Mouse (Mus musculus): ENCODE measurements around the gene Card19. TPM values are rescaled to one million over a fixed set of nuclear protein-coding genes. Genes with fewer than 3 reads are reported as not detected.

Card19 gene
- polyA plus RNA-seq, 1 experiment from 2014 or later = 71.9 TPM

DNA sequence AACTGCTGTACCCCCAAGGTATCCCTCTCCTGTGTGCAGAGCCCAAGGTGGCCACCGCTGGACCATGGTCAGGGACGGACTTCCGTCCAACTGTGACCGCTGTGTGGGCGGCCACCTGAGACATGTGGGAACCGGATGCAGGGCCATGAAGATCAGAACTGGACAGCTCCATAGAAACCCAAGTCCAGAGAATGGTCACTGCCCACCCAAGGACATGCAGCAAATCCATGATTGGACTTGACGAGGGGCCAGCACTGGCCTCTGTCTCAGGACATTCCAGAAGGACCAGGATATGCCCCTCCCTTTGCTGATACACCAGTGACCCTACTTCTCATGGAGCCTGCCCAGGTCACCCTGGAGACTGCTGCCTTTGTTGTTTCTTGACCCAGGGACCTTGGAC is 20.2 kb downstream of the Card19 start:
- WGBS (ENCODE audit: insufficient replicate concordance) = 82% methylated on average over 7 of the region's 7 CpGs
- Histone ChIP-seq H3K4me3 (ENCODE audit: low read depth, low read length) (no peak overlapping the region), H3K27ac (ENCODE audit: low read depth, low read length) (no peak overlapping the region), H3K27me3 (ENCODE audit: control insufficient read depth, insufficient read depth, low read length) (no peaks in the 10 kb centered on the region), H3K9me3 (replicated peaks; ENCODE audit: control insufficient read depth, low read length) (no peaks in the 10 kb centered on the region), H3K36me3 (ENCODE audit: control insufficient read depth, insufficient read depth, low read length) (peaks cover 3% of the 10 kb centered on the region; the same call in 1 of the 2 replicates), H3K4me1 (ENCODE audit: control insufficient read depth, insufficient read depth, low read length) (peaks cover 20% of the 10 kb centered on the region), H3K9ac (ENCODE audit: low read depth, low read length) (no peak overlapping the region), H3K4me2 (no peak overlapping the region)
- no peak for ATAC-seq (replicated peaks; ENCODE audit: insufficient number of reproducible peaks, low FRiP score, low TSS enrichment)

DNA sequence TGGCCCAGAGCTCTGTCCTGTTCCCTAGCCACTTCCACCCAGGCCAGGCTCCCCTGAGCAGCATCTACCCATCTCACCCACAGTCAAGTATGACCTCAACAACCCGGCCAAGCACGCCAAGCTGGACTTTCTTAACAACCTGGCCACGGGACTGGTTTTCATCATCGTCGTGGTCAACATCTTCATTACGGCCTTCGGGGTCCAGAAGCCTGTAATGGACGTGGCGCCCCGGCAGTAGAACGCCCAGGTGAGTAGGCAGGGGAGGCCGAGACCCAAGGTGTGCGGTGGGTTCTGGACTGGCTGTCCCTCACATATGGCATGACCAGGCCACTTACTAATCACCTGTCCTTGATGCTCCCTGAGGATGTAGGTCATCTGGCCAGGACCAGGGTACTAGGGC is 21.0 kb downstream of the Card19 start:
- Histone ChIP-seq H3K4me2 (no peak overlapping the region), H3K27me3 (ENCODE audit: control insufficient read depth, insufficient read depth, low read length) (no peaks in the 10 kb centered on the region), H3K9me3 (replicated peaks; ENCODE audit: control insufficient read depth, low read length) (no peaks in the 10 kb centered on the region), H3K4me1 (ENCODE audit: control insufficient read depth, insufficient read depth, low read length) (peaks cover 29% of the 10 kb centered on the region), H3K9ac (ENCODE audit: low read depth, low read length) (no peak overlapping the region), H3K27ac (ENCODE audit: low read depth, low read length) (no peak overlapping the region), H3K4me3 (ENCODE audit: low read depth, low read length) (no peak overlapping the region), H3K36me3 (ENCODE audit: control insufficient read depth, insufficient read depth, low read length) (peaks cover 3% of the 10 kb centered on the region; the same call in 1 of the 2 replicates)
- ATAC-seq (replicated peaks; ENCODE audit: insufficient number of reproducible peaks, low FRiP score, low TSS enrichment) = no peak
- 87% methylated on average over 13 of the region's 13 CpGs for WGBS (ENCODE audit: insufficient replicate concordance)

DNA sequence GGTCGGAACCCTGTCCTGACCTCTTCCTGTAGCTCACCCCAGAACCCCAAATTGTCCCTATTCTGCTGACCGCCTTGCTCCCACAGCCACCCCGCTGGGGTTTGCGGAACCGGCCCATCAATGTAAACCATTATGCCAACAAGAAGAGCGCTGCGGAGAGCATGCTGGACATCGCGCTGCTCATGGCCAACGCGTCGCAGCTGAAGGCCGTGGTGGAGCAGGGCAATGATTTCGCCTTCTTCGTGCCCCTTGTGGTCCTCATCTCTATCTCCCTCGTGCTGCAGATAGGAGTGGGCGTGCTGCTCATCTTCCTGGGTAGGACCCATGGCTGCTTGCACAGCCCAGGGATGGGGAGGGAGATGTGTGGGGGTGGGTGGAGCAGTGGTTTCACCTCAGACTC is 22.2 kb downstream of the Card19 start:
- no peaks in the 10 kb centered on the region for H3K9me3 ChIP-seq (replicated peaks; ENCODE audit: control insufficient read depth, low read length)
- no peak overlapping the region for H3K9ac ChIP-seq (ENCODE audit: low read depth, low read length)
- no peak overlapping the region for H3K27ac ChIP-seq (ENCODE audit: low read depth, low read length)
- WGBS (ENCODE audit: insufficient replicate concordance) = 89% methylated on average over 17 of the region's 17 CpGs
- peaks cover 39% of the 10 kb centered on the region for H3K4me1 ChIP-seq (ENCODE audit: control insufficient read depth, insufficient read depth, low read length)
- H3K4me2 ChIP-seq = no peak overlapping the region
- no peak for ATAC-seq (replicated peaks; ENCODE audit: insufficient number of reproducible peaks, low FRiP score, low TSS enrichment)
- H3K27me3 ChIP-seq (ENCODE audit: control insufficient read depth, insufficient read depth, low read length) = no peaks in the 10 kb centered on the region
- no peak overlapping the region for H3K4me3 ChIP-seq (ENCODE audit: low read depth, low read length)
- peaks cover 3% of the 10 kb centered on the region; the same call in 1 of the 2 replicates for H3K36me3 ChIP-seq (ENCODE audit: control insufficient read depth, insufficient read depth, low read length)

DNA sequence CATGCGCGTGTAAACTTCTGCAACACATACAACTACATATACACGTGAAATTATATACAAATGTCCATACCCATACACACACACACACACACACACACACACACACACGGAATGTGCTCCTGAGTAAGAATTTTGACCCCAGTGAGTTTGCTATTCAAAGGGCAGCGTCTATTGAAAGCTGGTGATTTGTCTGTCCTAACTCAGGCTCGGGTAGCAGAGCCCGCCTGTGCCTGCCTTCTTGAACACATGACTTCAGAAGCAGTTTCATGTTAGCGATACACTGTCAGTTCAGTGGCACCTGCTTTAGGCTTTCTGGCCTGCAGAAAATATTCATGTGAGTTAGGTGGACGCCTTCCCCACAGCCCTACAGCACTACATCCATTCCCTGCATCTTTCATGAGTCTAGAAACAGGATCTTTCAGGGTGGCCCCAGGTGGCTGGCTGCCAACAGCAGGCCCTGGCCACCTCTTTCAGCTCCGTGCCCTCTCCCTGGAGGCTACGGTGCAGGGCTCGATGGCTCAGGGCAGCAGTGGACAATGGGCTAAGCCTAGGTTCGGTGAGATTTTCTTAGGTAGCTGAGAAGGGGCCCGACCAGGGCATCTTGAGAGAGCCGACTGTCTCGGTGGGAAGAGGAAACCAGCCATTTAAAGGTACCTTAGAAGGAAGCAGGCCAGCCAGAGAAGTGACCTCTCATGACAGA is 23.5 kb downstream of the Card19 start:
- H3K27me3 ChIP-seq (ENCODE audit: control insufficient read depth, insufficient read depth, low read length) = no peaks in the 10 kb centered on the region
- 74% methylated on average over 16 of the region's 16 CpGs for WGBS (ENCODE audit: insufficient replicate concordance)
- H3K36me3 ChIP-seq (ENCODE audit: control insufficient read depth, insufficient read depth, low read length) = peaks cover 3% of the 10 kb centered on the region; the same call in 1 of the 2 replicates
- 0 out of 2 replicates have a peak overlapping the region, but pooled peaks have one; percentile 10 for H3K9ac ChIP-seq (ENCODE audit: low read depth, low read length)
- no peak overlapping the region; the same call in 1 of the 2 replicates for H3K4me2 ChIP-seq
- no peak for ATAC-seq (replicated peaks; ENCODE audit: insufficient number of reproducible peaks, low FRiP score, low TSS enrichment)
- no peak overlapping the region for H3K4me3 ChIP-seq (ENCODE audit: low read depth, low read length)
- H3K27ac ChIP-seq (ENCODE audit: low read depth, low read length) = no peak overlapping the region
- peaks cover 46% of the 10 kb centered on the region for H3K4me1 ChIP-seq (ENCODE audit: control insufficient read depth, insufficient read depth, low read length)
- no peaks in the 10 kb centered on the region for H3K9me3 ChIP-seq (replicated peaks; ENCODE audit: control insufficient read depth, low read length)

DNA sequence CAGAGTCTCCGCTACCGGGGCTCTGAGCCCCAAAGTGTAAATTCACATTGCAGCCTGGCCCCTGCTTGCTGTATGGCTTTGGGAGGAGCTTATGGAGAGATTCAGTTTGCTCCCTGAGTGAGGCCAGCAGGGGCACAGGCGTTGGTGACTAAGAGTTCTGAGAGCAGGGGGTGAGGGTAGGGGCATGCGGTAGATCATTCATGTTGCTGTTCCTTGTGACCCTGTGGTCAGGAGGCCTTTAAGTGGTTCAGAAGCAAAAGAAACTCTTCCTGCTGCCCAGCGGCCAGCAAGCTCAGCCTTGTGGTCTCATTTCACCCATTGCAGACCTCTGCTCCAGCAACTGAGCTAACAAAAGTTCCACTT is 24.2 kb downstream of the Card19 start:
- Histone ChIP-seq H3K9me3 (replicated peaks; ENCODE audit: control insufficient read depth, low read length) (no peaks in the 10 kb centered on the region), H3K36me3 (ENCODE audit: control insufficient read depth, insufficient read depth, low read length) (peaks cover 3% of the 10 kb centered on the region; the same call in 1 of the 2 replicates), H3K9ac (ENCODE audit: low read depth, low read length) (peak overlapping the region; percentile 49), H3K27me3 (ENCODE audit: control insufficient read depth, insufficient read depth, low read length) (no peaks in the 10 kb centered on the region), H3K27ac (ENCODE audit: low read depth, low read length) (0 out of 2 replicates have a peak overlapping the region, but pooled peaks have one; percentile 3), H3K4me1 (ENCODE audit: control insufficient read depth, insufficient read depth, low read length) (peaks cover 51% of the 10 kb centered on the region), H3K4me3 (ENCODE audit: low read depth, low read length) (no peak overlapping the region), H3K4me2 (peak overlapping the region; percentile 2; the same call in 1 of the 2 replicates)
- WGBS (ENCODE audit: insufficient replicate concordance) = 58% methylated on average over 5 of the region's 5 CpGs
- ATAC-seq (replicated peaks; ENCODE audit: insufficient number of reproducible peaks, low FRiP score, low TSS enrichment) = no peak

DNA sequence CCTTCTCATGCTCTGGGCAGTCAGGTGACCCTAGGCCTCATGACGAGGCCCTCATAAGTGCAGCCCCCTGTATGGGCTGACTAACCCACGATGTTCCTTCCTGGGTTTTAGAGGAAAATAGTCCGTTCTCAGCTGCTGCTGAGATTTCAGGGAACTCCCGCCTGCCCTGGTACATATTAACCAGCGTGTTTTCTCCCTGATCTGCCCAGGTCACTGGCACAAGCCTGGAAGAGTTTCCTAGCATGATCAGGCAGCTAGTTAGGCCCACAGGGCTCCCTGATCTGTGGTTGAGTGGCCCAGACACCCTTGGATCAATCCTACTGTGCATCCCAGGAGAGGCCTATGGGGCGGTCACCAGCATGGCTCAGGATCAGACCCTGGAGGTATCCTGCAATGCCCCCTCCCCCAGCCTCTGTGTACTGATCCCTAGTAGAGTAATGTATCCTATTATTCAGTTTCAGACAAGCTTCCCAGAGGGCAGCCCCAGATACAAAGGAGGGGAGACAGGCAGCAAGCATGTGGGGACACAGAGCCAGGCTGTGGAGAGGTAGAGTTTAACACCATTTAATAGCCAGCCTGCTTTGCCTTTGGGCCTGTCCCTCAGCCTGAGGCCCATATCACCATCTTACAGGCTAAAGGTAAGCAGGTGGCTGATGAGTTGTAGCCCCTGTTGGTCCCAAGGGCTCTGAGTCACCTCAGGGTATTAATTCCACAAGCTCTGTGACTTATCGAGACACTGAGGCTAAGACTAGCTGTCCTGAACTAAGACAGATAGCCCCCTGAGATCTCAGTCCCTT is 24.8 kb downstream of the Card19 start:
- H3K4me2 ChIP-seq = 0 out of 2 replicates have a peak overlapping the region, but pooled peaks have one; percentile 2
- H3K27me3 ChIP-seq (ENCODE audit: control insufficient read depth, insufficient read depth, low read length) = no peaks in the 10 kb centered on the region
- no peak overlapping the region for H3K4me3 ChIP-seq (ENCODE audit: low read depth, low read length)
- H3K36me3 ChIP-seq (ENCODE audit: control insufficient read depth, insufficient read depth, low read length) = peaks cover 3% of the 10 kb centered on the region; the same call in 1 of the 2 replicates
- no peaks in the 10 kb centered on the region for H3K9me3 ChIP-seq (replicated peaks; ENCODE audit: control insufficient read depth, low read length)
- H3K4me1 ChIP-seq (ENCODE audit: control insufficient read depth, insufficient read depth, low read length) = peaks cover 54% of the 10 kb centered on the region
- no peak for ATAC-seq (replicated peaks; ENCODE audit: insufficient number of reproducible peaks, low FRiP score, low TSS enrichment)
- 79% methylated on average over 7 of the region's 7 CpGs for WGBS (ENCODE audit: insufficient replicate concordance)
- H3K27ac ChIP-seq (ENCODE audit: low read depth, low read length) = 0 out of 2 replicates have a peak overlapping the region, but pooled peaks have one; percentile 50
- H3K9ac ChIP-seq (ENCODE audit: low read depth, low read length) = peak overlapping the region; percentile 52; the same call in 1 of the 2 replicates

DNA sequence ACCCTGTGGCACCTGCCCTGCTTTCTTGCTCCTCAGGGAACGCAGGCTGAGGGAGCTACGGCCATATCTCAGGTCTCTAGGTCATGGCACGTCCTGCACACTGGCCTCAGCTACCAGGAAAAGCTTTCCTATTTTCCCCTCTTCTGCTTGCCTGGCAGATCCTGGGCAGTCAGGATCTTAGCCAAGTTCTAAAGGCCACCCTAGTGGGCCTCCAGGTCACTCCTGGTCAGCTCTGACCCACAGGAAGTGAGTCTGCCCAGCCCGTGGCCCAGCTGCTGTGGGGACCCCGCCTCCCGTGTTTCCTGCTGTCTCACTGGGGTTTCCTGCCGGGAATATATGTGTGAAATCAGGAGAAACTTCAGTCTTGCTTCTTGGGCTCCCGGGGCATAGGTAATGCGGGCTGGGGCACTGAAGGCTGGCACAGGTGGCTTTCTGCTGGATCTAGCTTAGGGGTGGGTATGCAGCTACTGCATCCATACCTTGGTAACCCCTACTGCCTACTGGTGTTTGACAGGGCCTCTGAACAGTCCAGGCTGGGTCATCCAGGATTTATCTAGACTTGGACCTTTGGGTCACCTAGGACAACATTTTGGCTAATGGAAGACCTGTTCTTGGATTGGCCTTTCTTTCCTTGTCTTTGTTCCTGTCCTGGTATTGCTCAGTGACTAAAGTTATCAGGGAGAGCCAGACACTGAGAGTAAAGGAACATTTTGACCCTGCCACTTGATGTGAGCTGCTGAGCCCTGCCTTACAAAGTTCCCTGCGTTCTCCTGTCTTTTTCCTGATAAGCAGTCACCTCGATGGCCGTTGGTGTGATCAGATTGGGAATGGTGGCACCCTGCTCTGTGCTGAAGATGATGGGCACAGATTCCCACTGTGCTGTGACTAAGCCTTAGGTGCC is 25.6 kb downstream of the Card19 start:
- peaks cover 54% of the 10 kb centered on the region for H3K4me1 ChIP-seq (ENCODE audit: control insufficient read depth, insufficient read depth, low read length)
- ATAC-seq (replicated peaks; ENCODE audit: insufficient number of reproducible peaks, low FRiP score, low TSS enrichment) = no peak
- H3K4me3 ChIP-seq (ENCODE audit: low read depth, low read length) = no peak overlapping the region

DNA sequence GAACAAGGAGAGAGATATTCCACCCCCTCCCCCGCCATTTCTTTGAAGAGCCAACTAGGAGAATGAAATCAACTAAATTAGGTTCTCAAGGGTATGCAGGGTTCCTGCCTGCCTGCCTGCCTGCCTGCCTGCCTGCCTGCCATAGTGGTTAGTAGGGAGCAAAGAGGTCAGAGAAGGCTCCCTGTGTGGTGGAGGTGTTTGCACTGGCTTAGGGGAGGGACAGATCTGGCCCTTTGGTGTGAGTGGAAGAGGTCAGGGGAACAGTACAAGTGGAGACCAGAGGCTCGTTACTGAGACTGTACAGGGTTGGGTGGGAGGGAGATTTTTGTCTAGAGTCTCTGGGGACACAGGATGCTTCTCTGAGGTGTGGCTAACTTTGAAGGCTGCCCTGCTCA is 26.9 kb downstream of the Card19 start:
- Histone ChIP-seq H3K9me3 (replicated peaks; ENCODE audit: control insufficient read depth, low read length) (no peaks in the 10 kb centered on the region), H3K36me3 (ENCODE audit: control insufficient read depth, insufficient read depth, low read length) (no peaks in the 10 kb centered on the region), H3K9ac (ENCODE audit: low read depth, low read length) (no peak overlapping the region), H3K4me1 (ENCODE audit: control insufficient read depth, insufficient read depth, low read length) (peaks cover 54% of the 10 kb centered on the region), H3K27ac (ENCODE audit: low read depth, low read length) (no peak overlapping the region), H3K4me2 (no peak overlapping the region; the same call in 1 of the 2 replicates), H3K4me3 (ENCODE audit: low read depth, low read length) (no peak overlapping the region), H3K27me3 (ENCODE audit: control insufficient read depth, insufficient read depth, low read length) (no peaks in the 10 kb centered on the region)
- 54% methylated on average over 2 of the region's 2 CpGs for WGBS (ENCODE audit: insufficient replicate concordance)
- ATAC-seq (replicated peaks; ENCODE audit: insufficient number of reproducible peaks, low FRiP score, low TSS enrichment) = no peak

More for the DNA sequence above, 25.6 kb downstream of the Card19 start:
- Histone ChIP-seq H3K4me2 (peak overlapping the region; percentile 29; the same call in 1 of the 2 replicates), H3K9ac (ENCODE audit: low read depth, low read length) (no peak overlapping the region; the same call in 1 of the 2 replicates), H3K27ac (ENCODE audit: low read depth, low read length) (peak overlapping the region; percentile 50; the same call in 1 of the 2 replicates), H3K36me3 (ENCODE audit: control insufficient read depth, insufficient read depth, low read length) (no peaks in the 10 kb centered on the region), H3K9me3 (replicated peaks; ENCODE audit: control insufficient read depth, low read length) (no peaks in the 10 kb centered on the region), H3K27me3 (ENCODE audit: control insufficient read depth, insufficient read depth, low read length) (no peaks in the 10 kb centered on the region)
- WGBS (ENCODE audit: insufficient replicate concordance) = 53% methylated on average over 12 of the region's 12 CpGs

Data from heart, embryonic 11.5 days (tissue).